Mouse (Mus musculus): ENCODE data around the gene Mrps16. TPM values are rescaled to one million over a fixed set of nuclear protein-coding genes. Genes with fewer than 3 reads are reported as not detected.

Mrps16 gene
- total and polyA plus RNA-seq, 3 experiments: 112 to 132 TPM; not detected in 1

- TF ChIP-seq RAD21 (IDR thresholded peaks at IDR 0.05; ENCODE audit: low read depth, low read length) (no peak), TAL1 (IDR thresholded peaks at IDR 0.05; ENCODE audit: low read length) (no peak), MYC (IDR thresholded peaks at IDR 0.05; ENCODE audit: low read depth, low read length) (no peak), USF2 (IDR thresholded peaks at IDR 0.05; ENCODE audit: borderline replicate concordance in 1 of 2, insufficient read depth in 1 of 2, low read depth in 1 of 2, low read length in 2 of 2) (no peak), TCF12 (IDR thresholded peaks at IDR 0.05; ENCODE audit: low read depth, low read length) (no peak), TBP (IDR thresholded peaks at IDR 0.05; ENCODE audit: low read depth, low read length) (no peak), MEF2A (IDR thresholded peaks at IDR 0.05; ENCODE audit: extremely low read depth, insufficient replicate concordance, low read depth, low read length, poor library complexity, severe bottlenecking) (no peak), ZKSCAN1 (IDR thresholded peaks at IDR 0.05; ENCODE audit: low read depth, low read length) (no peak), POLR2AphosphoS2 (IDR thresholded peaks at IDR 0.05; ENCODE audit: low read length) (no peak), SIN3A (IDR thresholded peaks at IDR 0.05; ENCODE audit: low read length) (no peak), CHD1 (IDR thresholded peaks at IDR 0.05; ENCODE audit: low read depth, low read length) (no peak), BHLHE40 (IDR thresholded peaks at IDR 0.05; ENCODE audit: borderline replicate concordance, low read depth, low read length) (no peak), USF1 (IDR thresholded peaks at IDR 0.05; ENCODE audit: low read depth, low read length) (no peak), ETS1 (IDR thresholded peaks at IDR 0.05; ENCODE audit: low read depth, low read length) (no peak), RCOR1 (IDR thresholded peaks at IDR 0.05; ENCODE audit: low read depth, low read length) (no peak), CTCF (IDR thresholded peaks at IDR 0.05 in 2 of 3, conservative IDR thresholded peaks at IDR 0.05 in 1 of 3; ENCODE audit: control insufficient read depth in 1 of 3, insufficient read depth in 1 of 3, low read depth in 2 of 3, low read length in 3 of 3, poor library complexity in 1 of 3, severe bottlenecking in 1 of 3) (no peak), MAZ (IDR thresholded peaks at IDR 0.05; ENCODE audit: low read depth, low read length) (no peak), ZC3H11A (IDR thresholded peaks at IDR 0.05; ENCODE audit: low read depth, low read length) (no peak)
- Histone ChIP-seq H3K9me3 (replicated peaks; ENCODE audit: insufficient read depth, low read length) (no peaks in the 10 kb centered on the region), H3K79me2 (ENCODE audit: control insufficient read depth, insufficient read depth, low read length, poor library complexity) (no peaks in the 10 kb centered on the region), H3K36me3 (ENCODE audit: control insufficient read depth in 1 of 2, insufficient read depth in 2 of 2, low read length in 2 of 2) (no peaks in the 10 kb centered on the region), H3K27me3 (ENCODE audit: control insufficient read depth in 1 of 2, insufficient read depth in 2 of 2, low read length in 2 of 2) (no peaks in the 10 kb centered on the region), H3K27ac (ENCODE audit: control insufficient read depth, low read depth, low read length) (no peak overlapping the region), H3K4me3 (ENCODE audit: control insufficient read depth in 1 of 2, insufficient read depth in 1 of 2, low read depth in 2 of 2, low read length in 2 of 2) (no peak overlapping the region), H3K4me1 (ENCODE audit: control insufficient read depth in 1 of 2, insufficient read depth in 2 of 2, low read length in 2 of 2) (no peaks in the 10 kb centered on the region), H3K9ac (ENCODE audit: control insufficient read depth, low read depth, low read length, poor library complexity, severe bottlenecking) (no peak overlapping the region)
- DNase-seq (ENCODE audit: low read depth, low spot score): no peak
Measured at GRCm38 (mm10) chr14:20429833-20430232, 36.4 kb upstream of the Mrps16 start.

GRCm38 (mm10) chr14:20428593-20428992 is 35.2 kb upstream of the Mrps16 start:
- Histone ChIP-seq H3K4me1 (ENCODE audit: control insufficient read depth in 1 of 2, insufficient read depth in 2 of 2, low read length in 2 of 2) (no peaks in the 10 kb centered on the region), H3K9ac (ENCODE audit: control insufficient read depth, low read depth, low read length, poor library complexity, severe bottlenecking) (no peak overlapping the region), H3K4me3 (ENCODE audit: control insufficient read depth in 1 of 2, insufficient read depth in 1 of 2, low read depth in 2 of 2, low read length in 2 of 2) (no peak overlapping the region), H3K79me2 (ENCODE audit: control insufficient read depth, insufficient read depth, low read length, poor library complexity) (no peaks in the 10 kb centered on the region), H3K27me3 (ENCODE audit: control insufficient read depth in 1 of 2, insufficient read depth in 2 of 2, low read length in 2 of 2) (no peaks in the 10 kb centered on the region), H3K9me3 (replicated peaks; ENCODE audit: insufficient read depth, low read length) (no peaks in the 10 kb centered on the region), H3K27ac (ENCODE audit: control insufficient read depth, low read depth, low read length) (no peak overlapping the region), H3K36me3 (ENCODE audit: control insufficient read depth in 1 of 2, insufficient read depth in 2 of 2, low read length in 2 of 2) (no peaks in the 10 kb centered on the region)
- DNase-seq (ENCODE audit: low read depth, low spot score): no peak
- TF ChIP-seq TAL1 (IDR thresholded peaks at IDR 0.05; ENCODE audit: low read length) (no peak), JUND (IDR thresholded peaks at IDR 0.05; ENCODE audit: low read depth, low read length) (no peak), MYC (IDR thresholded peaks at IDR 0.05; ENCODE audit: low read depth, low read length) (no peak), MAX (IDR thresholded peaks at IDR 0.05; ENCODE audit: low read length) (no peak), ETS1 (IDR thresholded peaks at IDR 0.05; ENCODE audit: low read depth, low read length) (no peak), ELF1 (IDR thresholded peaks at IDR 0.05; ENCODE audit: low read depth, low read length) (no peak), EP300 (IDR thresholded peaks at IDR 0.05; ENCODE audit: low read depth in 1 of 2, low read length in 2 of 2) (no peak), SIN3A (IDR thresholded peaks at IDR 0.05; ENCODE audit: low read length) (no peak), ZNF384 (IDR thresholded peaks at IDR 0.05; ENCODE audit: low read depth, low read length) (no peak), UBTF (IDR thresholded peaks at IDR 0.05; ENCODE audit: borderline replicate concordance, insufficient read depth, low read depth, low read length) (no peak), GABPA (IDR thresholded peaks at IDR 0.05; ENCODE audit: low read depth, low read length) (no peak), MAZ (IDR thresholded peaks at IDR 0.05; ENCODE audit: low read depth, low read length) (no peak), ZMIZ1 (IDR thresholded peaks at IDR 0.05; ENCODE audit: low read depth, low read length) (no peak), ZKSCAN1 (IDR thresholded peaks at IDR 0.05; ENCODE audit: low read depth, low read length) (no peak), HCFC1 (IDR thresholded peaks at IDR 0.05; ENCODE audit: low read depth, low read length) (no peak), USF2 (IDR thresholded peaks at IDR 0.05; ENCODE audit: borderline replicate concordance in 1 of 2, insufficient read depth in 1 of 2, low read depth in 1 of 2, low read length in 2 of 2) (no peak), MYB (IDR thresholded peaks at IDR 0.05; ENCODE audit: low read depth, low read length) (no peak)

Data from MEL (cell line).